9 mouse cellular contexts compared by ENCODE assay signal in genomic region chrX:114558141-114558540, GRCm38 (mm10).
A peak's percentile ranks its signal among the peaks of the same experiment; 100 is the strongest.
DNase-seq lines count a peak whose midpoint lies in the region; ATAC-seq and TF ChIP-seq lines count a peak whose summit lies in the region.
"Had no signal": no experiment of that assay in that cellular context is flagged by ENCODE, and none has a peak within 500 bp of the region (broad histone marks: within the 10 kb centered on the region; RNA-seq: fewer than 3 reads in every experiment).

No protein-coding gene starts in this region.

- H3K27ac ChIP-seq in layer of hippocampus, adult 2 months, result no peak overlapping the region
- H3K27ac ChIP-seq in stomach, postnatal 0 days (replicated peaks), result no peak overlapping the region
- H3K27ac ChIP-seq: liver, embryonic 15.5 days had no signal

- no peaks in the 10 kb centered on the region for H3K9me3 ChIP-seq in stomach, postnatal 0 days (ENCODE audit: control insufficient read depth, low read length)
- H3K9me3 ChIP-seq: liver, embryonic 15.5 days had no signal

- no peaks in the 10 kb centered on the region for H3K4me1 ChIP-seq in stomach, postnatal 0 days (replicated peaks; ENCODE audit: control insufficient read depth, insufficient read depth)
- H3K4me1 ChIP-seq: liver, embryonic 15.5 days had no signal

- H3K9ac ChIP-seq in stomach, postnatal 0 days (ENCODE audit: low read length), result no peak overlapping the region
- H3K9ac ChIP-seq: liver, embryonic 15.5 days had no signal

- no peak for TF ChIP-seq EP300 in stomach, postnatal 0 days (optimal IDR thresholded peaks at IDR 0.05)

- no peak overlapping the region for H3K4me3 ChIP-seq in layer of hippocampus, adult 2 months
- H3K4me3 ChIP-seq in stomach, postnatal 0 days (ENCODE audit: low read depth, low read length), result no peak overlapping the region
- H3K4me3 ChIP-seq: liver, embryonic 15.5 days had no signal

- 35% methylated on average over 3 of the region's 3 CpGs for WGBS in stomach, postnatal 0 days

- H3K36me3 ChIP-seq in stomach, postnatal 0 days (ENCODE audit: control insufficient read depth, insufficient read depth, low read length), result no peaks in the 10 kb centered on the region
- H3K36me3 ChIP-seq: liver, embryonic 15.5 days had no signal

- ATAC-seq in stomach, postnatal 0 days (ENCODE audit: low FRiP score, low TSS enrichment), result no peak

- H3K27me3 ChIP-seq in stomach, postnatal 0 days (ENCODE audit: control insufficient read depth, insufficient read depth, low read length), result no peaks in the 10 kb centered on the region
- H3K27me3 ChIP-seq: liver, embryonic 15.5 days had no signal

- no peak overlapping the region for H3K4me2 ChIP-seq in stomach, postnatal 0 days (replicated peaks; ENCODE audit: low read depth)
- H3K4me2 ChIP-seq: liver, embryonic 15.5 days had no signal

- TF ChIP-seq CTCF in layer of hippocampus, adult 2 months (conservative IDR thresholded peaks at IDR 0.05), result peak; percentile 78
- peak; percentile 63 for TF ChIP-seq CTCF in stomach, postnatal 0 days (IDR thresholded peaks at IDR 0.05; ENCODE audit: low read depth)

- peak; percentile 17 to 22 for DNase-seq in cerebellum, postnatal 14 days
- DNase-seq in cerebellum, postnatal 4 days (ENCODE audit: low spot score in 2 of 2), result no peak
- DNase-seq in layer of hippocampus, adult 2 months (ENCODE audit: low spot score in 2 of 2), result peak in 1 of 2 experiments; percentile 10
- DNase-seq in layer of hippocampus, postnatal 10 days (ENCODE audit: low spot score in 2 of 2), result no peak
- peak; percentile 2 for DNase-seq in thymus, postnatal 14 days
- DNase-seq in thymus, adult 18-20 months, result no peak
- DNase-seq in stomach, postnatal 0 days (ENCODE audit: low spot score), result no peak
- no peak for DNase-seq in testis, postnatal 10 days (ENCODE audit: low spot score)

Comparison
In these comparisons a context has a peak if more than half of its experiments do, and no peak if none do; other contexts are left out.
1. DNase-seq: peak in cerebellum, postnatal 14 days (2 of 2) and thymus, postnatal 14 days (single experiment); none in cerebellum, postnatal 4 days (0 of 2), layer of hippocampus, postnatal 10 days (0 of 2), thymus, adult 18-20 months (0 of 2), stomach, postnatal 0 days (single experiment) and testis, postnatal 10 days (single experiment).